Mouse (Mus musculus) heart, adult 2 months (tissue): ENCODE results near the gene Tmcc2.

Source experiments
- CTCF ChIP-seq: fragments of 200-600 bp; IDR thresholded peaks from 2 replicates; pipeline ENCODE4 v1.8.1; 2022; ENCODE audit warnings: antibody characterized with exemption, mild to moderate bottlenecking, moderate library complexity
- EP300 ChIP-seq: fragments of 200-500 bp; IDR thresholded peaks from 2 replicates; pipeline ENCODE4 v1.6.1; 2011; ENCODE audit warnings: low read depth, low read length, control low read depth; ENCODE audit not compliant: insufficient read depth

GRCm38 (mm10) chr1:132390691-132391579 is at the start of gene Tmcc2:
- TF ChIP-seq EP300 (no peak), CTCF (no peak)
